Mouse (Mus musculus): ENCODE measurements around the gene Kcnd3. TPM values are rescaled to one million over a fixed set of nuclear protein-coding genes. Genes with fewer than 3 reads are reported as not detected.

The Kcnd3 gene
- polyA plus RNA-seq, 1 experiment from 2014 or later: 0.51 TPM

Other genes starting within 250 kb of the Kcnd3 start
- 29.8 and 31.4 TPM in 2 replicates for gene Ddx20, start 235.2 kb downstream of the Kcnd3 start, polyA plus RNA-seq (2015; fragmentation: Nextera tagmentation; extraction: Ambion mirVana)